Mouse (Mus musculus): ENCODE measurements around the gene Mrpl48.
A peak's percentile ranks its signal among the peaks of the same experiment; 100 is the strongest.

Gene Mrpl48

GRCm38 (mm10) chr7:100530766-100531165, 77.3 kb downstream of the Mrpl48 start:
- no peak for DNase-seq

DNA sequence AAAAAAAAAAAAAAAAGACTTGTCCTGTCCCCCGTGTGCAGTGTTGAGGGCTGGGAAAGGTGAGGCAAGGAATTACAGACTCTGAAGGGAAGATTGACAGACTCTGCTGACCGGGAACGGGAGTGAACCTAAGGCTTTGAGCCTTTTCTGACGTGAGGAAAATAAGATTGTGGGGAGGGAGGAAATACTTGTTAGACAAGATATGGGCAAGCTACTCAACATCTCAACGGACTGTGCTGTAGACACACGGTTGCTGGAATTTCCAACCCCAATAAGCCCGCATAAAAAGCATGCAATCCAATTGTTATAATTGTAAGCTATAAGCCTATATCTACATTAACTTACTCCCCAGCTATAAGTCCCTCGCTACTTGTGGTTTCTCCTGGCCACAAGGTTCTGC, 83.4 kb downstream of the Mrpl48 start:
- DNase-seq, result no peak

GRCm38 (mm10) chr7:100522222-100522621, 85.9 kb downstream of the Mrpl48 start:
- DNase-seq, result no peak

DNA sequence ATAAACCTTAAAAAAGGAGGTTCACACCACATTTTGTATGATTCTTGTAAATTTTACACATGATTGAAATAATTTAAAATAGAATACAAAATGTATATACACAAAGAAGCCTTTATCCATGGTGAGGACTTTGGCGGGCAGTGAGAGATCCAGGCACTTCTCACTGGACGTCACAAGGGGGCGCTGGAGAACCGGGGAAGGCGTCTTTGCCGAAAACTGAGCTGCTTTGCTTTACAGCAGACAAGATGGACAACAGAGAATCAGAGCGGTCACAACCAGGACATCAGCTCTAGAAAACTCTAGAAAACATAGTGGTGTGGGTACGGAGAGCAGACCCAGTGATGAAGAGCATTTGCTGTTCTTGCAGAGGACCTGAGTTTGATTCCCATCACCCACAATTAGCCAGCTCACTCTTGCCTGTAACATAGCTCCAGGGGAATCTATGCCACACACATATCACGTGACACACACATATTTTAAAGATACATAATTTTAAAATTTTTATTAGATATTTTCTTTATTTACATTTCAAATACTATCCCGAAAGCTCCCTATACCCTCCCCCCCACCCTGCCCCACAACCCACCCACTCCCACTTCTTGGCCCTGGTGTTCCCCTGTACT, 87.3 kb downstream of the Mrpl48 start:
- peak; percentile 65 to 73 for DNase-seq

DNA sequence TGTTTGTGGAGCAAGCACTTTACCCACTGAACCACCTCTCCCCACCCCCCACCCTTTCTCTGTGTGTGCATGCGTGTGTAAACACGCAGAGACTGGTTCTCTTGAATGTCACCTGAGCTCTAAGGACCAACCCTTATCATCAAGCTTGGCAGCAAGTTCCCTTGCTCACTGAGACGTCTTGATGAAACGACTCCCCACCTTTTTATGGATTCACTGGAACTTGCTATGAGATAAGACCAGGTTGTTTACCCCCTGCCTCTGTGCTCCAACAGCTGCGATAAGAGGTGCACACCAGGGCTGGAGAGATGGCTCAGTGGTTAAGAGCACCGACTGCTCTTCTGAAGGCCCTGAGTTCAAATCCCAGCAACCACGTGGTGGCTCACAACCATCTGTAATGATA, 87.9 kb downstream of the Mrpl48 start:
- DNase-seq, result no peak

DNA sequence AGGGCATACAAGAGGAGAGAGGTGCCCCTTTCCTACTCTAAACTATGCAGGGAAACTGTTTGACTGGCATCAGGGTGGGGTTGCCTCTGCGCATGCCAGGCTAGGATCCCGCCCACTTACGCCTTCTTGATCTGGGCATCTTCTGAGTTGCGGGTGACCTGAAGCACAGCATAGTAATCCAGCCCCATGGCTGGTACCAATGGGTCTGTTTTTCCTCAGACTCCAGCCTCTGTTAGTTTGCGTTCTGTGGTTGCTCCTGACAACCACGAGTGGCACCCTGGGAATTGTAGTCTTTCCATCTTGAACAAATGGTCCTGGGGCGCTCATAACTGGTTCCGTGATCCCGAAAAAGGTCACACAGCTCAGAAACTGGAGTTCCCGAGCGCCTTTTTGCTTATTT, 93.5 kb downstream of the Mrpl48 start, which contains the start of gene Dnajb13:
Gene Dnajb13, minus strand, starts transcription at position 388 of the 400 bp plus-strand sequence.
- DNase-seq, result no peak

GRCm38 (mm10) chr7:100511602-100512001, 96.5 kb downstream of the Mrpl48 start:
- DNase-seq, result no peak

DNA sequence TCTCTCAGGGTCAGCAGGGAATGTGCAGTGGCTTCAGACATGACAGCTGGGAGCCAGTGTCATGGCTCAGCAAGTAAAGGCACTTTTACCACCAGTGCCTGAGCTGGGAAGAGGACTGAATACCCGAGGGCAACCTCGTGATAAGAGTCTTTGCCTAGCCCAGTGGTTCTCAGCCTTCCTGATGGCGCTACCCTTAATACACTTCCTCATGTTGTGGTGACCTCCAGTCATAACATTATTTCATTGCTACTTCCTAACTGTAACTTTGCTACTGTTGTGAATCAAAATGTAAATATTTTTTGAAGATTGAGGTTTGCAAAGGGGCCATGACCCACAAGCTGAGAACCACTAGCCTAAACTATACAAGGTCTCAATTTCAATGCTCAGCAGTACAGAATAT, 99.4 kb downstream of the Mrpl48 start:
- DNase-seq, result no peak

DNA sequence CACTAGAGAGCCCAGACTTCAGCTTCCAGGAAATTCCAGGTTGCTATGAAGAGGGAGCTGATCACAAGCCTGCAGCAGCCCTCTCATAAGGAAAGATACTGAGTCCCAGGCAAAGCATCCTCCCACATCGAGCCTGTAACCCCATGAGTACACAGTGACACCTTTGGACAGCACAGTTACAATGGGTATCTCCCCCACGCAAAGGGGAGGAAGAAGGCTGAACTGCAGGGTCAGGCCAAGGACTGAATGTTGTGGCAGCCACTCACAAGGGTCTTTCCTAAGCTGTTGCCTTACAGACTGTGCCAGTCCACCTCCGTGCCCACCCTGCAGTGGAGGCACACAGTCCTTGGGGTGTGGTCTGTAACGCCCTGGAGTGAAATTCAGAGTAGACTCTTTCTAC, 101.6 kb downstream of the Mrpl48 start:
- DNase-seq, result no peak

DNA sequence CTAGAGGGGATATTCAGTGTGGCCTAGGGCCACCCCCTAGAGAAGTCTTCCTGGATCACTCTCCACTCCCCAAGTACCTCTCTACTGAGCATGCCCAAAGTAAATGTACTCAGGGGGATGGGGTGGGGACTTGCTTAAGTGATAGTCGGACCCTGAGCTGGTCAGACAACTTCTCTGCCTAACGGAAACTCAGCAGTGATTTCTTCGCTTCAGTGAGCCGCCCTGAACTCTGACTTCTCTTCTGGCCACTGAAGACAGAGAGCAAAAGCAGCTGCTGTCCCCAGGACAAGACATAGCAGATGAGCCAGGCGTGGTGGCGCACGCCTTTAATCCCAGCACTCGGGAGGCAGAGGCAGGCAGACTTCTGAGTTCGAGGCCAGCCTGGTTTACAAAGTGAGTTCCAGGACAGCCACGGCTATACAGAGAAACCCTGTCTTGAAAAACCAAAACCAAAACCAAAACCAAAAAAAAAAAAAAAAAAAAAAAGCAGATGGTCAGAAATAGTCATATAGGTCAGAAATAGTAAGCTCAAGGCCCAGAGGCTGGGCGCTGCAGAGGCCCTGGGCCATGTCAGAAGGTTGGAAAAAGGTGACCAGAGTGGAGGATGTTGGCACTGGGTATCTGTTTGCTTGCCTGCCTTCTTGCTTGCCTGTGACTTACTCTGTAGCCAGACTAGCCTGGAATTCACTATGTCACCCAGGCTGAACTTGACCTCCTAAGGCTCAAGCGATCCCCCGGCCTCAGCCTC, 103.2 kb downstream of the Mrpl48 start:
- no peak for DNase-seq

- peak; percentile 29 to 45 for DNase-seq
Measured at GRCm38 (mm10) chr7:100503076-100503475, 105.0 kb downstream of the Mrpl48 start.

GRCm38 (mm10) chr7:100502374-100502922, 105.7 kb downstream of the Mrpl48 start:
- DNase-seq, result no peak

DNA sequence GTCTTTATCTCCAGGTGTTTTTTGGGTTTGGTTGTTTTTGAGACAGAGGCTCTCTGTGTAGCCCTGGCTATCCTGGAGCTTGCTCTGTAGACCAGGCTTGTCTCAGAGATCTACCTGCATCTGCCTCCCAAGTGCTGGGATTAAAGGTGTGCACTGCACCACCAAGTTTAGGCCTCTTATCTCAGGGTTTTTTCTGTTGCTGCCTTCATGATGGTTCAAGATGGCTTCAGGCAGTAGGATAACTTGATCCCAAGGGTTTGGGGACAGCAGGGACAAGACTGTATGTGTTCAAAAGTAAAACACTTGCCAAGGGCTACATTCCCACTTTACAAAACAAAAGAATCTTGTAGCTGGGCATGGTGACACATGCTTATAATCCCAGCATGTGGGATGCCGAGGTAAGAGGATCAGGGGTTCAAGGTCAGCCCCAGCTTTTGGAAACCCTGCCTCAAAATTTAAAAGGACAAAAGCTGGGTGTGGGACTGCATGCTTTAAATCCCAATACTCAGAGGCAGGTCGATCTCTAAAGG, 106.2 kb downstream of the Mrpl48 start:
- no peak for DNase-seq

- DNase-seq, result peak; percentile 32 to 38
Measured at GRCm38 (mm10) chr7:100501027-100501843, 106.9 kb downstream of the Mrpl48 start.

DNA sequence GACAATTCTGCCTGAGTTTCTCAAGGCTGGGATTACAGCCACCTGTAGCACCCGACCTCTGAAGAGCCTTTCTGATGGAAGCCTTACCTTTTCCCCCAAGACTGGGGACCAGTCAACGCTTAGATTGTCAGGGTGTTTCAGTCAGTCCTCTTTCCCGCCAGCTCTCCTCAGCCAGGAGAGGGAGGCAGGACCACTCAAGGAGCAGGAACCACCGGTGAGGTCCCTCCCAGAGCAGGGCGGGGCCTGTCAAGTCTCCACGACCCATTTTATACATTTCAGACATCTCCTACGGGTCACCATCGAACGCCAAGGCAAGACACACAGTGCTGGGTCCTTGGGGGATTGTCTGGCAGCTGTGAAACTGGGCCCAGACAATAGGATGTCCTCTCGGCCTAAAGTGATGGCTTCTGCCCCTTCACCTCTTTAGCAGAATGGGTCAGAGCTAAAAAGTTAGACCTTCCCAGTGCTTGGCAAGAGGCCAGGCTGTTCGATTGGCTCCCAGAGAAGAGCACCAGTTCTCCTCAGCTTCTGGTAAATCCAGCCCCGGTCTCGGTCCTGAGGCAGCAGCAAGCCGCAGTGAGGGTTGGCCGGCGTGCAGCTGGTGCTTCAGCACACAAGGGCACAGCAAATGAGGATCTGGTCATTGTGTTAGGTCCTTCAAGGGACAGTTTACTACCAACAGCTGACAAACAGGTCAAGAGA, 107.7 kb downstream of the Mrpl48 start:
- DNase-seq, result peak; percentile 18 to 40

GRCm38 (mm10) chr7:100499465-100499864, 108.6 kb downstream of the Mrpl48 start:
- DNase-seq, result no peak

DNA sequence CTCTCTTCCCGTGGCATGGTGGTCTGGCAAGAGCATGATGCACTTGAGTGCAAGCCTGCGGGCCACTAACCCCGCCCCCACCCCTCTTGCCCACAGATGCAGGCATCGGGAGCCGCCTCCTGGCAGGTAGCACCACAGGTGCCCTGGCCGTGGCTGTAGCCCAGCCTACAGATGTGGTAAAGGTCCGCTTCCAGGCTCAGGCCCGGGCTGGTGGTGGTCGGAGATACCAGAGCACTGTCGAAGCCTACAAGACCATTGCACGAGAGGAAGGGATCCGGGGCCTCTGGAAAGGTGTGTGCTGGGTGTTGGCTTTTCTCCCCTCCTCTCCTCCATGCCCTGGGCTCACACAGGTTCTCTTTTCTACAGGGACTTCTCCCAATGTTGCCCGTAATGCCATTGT, 110.1 kb downstream of the Mrpl48 start:
- DNase-seq, result peak in 1 of 2 experiments; percentile 41

DNA sequence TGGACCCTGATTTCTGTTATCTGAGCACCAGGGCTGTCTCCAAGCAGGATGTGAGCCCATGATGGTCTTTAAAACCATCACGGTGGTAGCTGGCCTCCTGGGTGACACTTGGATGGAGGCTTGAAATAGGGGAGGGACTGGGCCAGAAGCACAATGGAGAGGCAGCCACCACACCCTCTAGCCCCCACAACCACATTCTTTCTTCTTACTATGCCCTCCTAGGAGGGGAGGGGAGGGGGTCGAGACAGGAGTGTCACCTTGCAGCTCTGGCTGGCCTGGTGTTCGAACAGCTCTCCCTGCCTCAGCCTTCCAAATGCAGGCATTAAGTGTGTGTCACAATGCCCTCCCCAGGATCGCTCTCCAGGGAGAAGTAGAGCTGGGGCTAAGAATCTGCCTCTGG, 110.7 kb downstream of the Mrpl48 start:
- DNase-seq, result no peak

DNA sequence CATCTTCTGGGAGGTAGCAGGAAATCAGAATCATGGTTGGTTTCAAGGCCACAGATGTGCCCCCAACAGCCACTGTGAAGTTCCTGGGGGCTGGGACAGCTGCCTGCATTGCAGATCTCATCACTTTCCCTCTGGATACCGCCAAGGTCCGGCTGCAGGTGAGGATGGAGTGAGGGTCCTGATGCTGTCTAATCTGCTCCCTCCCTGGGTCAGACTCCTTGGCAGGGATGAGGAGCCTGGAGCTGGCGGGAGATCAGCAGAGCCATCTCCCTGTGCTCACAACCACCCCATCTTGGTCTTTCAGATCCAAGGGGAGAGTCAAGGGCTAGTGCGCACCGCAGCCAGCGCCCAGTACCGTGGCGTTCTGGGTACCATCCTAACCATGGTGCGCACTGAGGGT, 111.3 kb downstream of the Mrpl48 start:
- DNase-seq, result peak in 1 of 2 experiments; percentile 35

DNA sequence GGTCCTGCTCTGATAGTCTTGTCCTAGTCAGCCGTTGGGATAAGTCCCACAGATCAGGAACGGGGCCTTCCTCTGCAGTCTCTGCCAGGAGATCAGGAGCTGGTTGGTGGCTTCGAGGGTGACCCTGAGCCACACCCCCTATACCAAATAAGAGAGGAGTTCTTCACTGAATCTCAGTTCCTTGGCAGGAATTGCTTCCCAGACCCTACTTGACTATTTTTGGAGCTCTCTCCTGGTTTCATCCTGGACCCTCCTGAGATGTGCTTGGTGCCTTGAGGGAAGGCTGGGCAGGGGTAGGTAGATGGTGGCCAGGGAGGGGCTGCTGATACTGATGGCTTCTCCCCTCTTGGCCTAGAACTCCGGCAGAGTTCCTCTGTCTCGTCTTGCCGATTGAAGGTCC, 111.7 kb downstream of the Mrpl48 start:
- DNase-seq, result peak in 1 of 2 experiments; percentile 27
